Mouse (Mus musculus) erythroblast, embryonic 14.5 days (primary cell): ENCODE results near the gene Lama4. TPM values are rescaled to one million over a fixed set of nuclear protein-coding genes. Genes with fewer than 3 reads are reported as not detected.

Experiments used
- H3K27me3 ChIP-seq: 2 replicates; pipeline ENCODE4 v1.6.1; 2012; ENCODE audit warnings: inconsistent platforms; ENCODE audit not compliant: control insufficient read depth
- H3K36me3 ChIP-seq: 2 replicates; pipeline ENCODE4 v1.6.1; 2012; ENCODE audit warnings: mild to moderate bottlenecking, inconsistent platforms; ENCODE audit not compliant: control insufficient read depth
- H3K4me1 ChIP-seq: 2 replicates; pipeline ENCODE4 v1.6.1; 2012; ENCODE audit warnings: inconsistent platforms; ENCODE audit not compliant: control insufficient read depth
- H3K4me3 ChIP-seq: replicated peaks from 2 replicates; pipeline ENCODE3; 2012; ENCODE audit warnings: moderate library complexity, mild to moderate bottlenecking, inconsistent platforms
- H3K9me3 ChIP-seq: 2 replicates; pipeline ENCODE4 v1.6.1; 2012; ENCODE audit warnings: low read length, inconsistent platforms, mixed read lengths; ENCODE audit not compliant: control insufficient read depth
- GATA1 ChIP-seq: IDR thresholded peaks from 2 replicates; pipeline ENCODE4 v1.6.1; 2012; ENCODE audit warnings: low read length, inconsistent platforms, mixed read lengths
- TAL1 ChIP-seq: IDR thresholded peaks from 3 replicates; pipeline ENCODE4 v1.6.1; 2012; ENCODE audit warnings: low read length, inconsistent platforms, mixed read lengths
- polyA plus RNA-seq: library from polyadenylated mRNA; stranded (reverse); fragments of >175 nt; gene quantifications from 2 replicates; pipeline ENCODE4 v1.2.3, GENCODE M21; 2012

The Lama4 gene
- polyA plus RNA-seq, 1 experiment, result not detected

- TF ChIP-seq GATA1, result no peak
- no peak for TF ChIP-seq TAL1
- no peaks in the 10 kb centered on the region for H3K36me3 ChIP-seq
Observed at GRCm38 (mm10) chr10:39006433-39007105, 41.3 kb downstream of the Lama4 start.

DNA sequence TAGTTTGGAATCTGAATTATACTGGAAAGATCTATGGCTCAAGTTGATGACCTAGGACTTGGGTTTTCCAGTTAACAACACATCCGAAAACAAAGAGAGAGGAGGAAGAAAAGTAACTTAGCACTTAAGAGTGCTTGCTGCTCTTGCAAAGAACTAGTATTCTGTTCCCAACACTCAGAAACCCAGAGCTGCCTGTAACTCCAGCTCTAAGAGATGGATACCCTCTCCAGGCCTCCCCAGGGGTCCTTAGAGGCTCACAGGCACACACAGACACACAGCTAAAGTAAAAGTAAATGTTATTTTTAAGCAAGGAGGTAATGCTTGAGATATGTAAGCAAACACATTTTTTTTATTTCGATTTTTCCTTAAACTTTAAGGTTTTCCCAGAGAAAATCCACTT is 49.5 kb downstream of the Lama4 start:
- no peaks in the 10 kb centered on the region for H3K36me3 ChIP-seq
- no peaks in the 10 kb centered on the region for H3K4me1 ChIP-seq
- H3K9me3 ChIP-seq, result no peaks in the 10 kb centered on the region
- no peak overlapping the region for H3K4me3 ChIP-seq
- H3K27me3 ChIP-seq, result no peaks in the 10 kb centered on the region
- no peak for TF ChIP-seq GATA1
- TF ChIP-seq TAL1, result no peak

More at GRCm38 (mm10) chr10:39006433-39007105, 41.3 kb downstream of the Lama4 start:
- Histone ChIP-seq H3K4me1 (no peaks in the 10 kb centered on the region), H3K27me3 (no peaks in the 10 kb centered on the region), H3K9me3 (no peaks in the 10 kb centered on the region), H3K4me3 (no peak overlapping the region)

GRCm38 (mm10) chr10:39017986-39018385 is 52.7 kb downstream of the Lama4 start:
- Histone ChIP-seq H3K4me3 (no peak overlapping the region), H3K27me3 (no peaks in the 10 kb centered on the region), H3K36me3 (no peaks in the 10 kb centered on the region), H3K9me3 (no peaks in the 10 kb centered on the region), H3K4me1 (no peaks in the 10 kb centered on the region)
- TF ChIP-seq GATA1 (no peak), TAL1 (no peak)

GRCm38 (mm10) chr10:39018635-39019034 is 53.3 kb downstream of the Lama4 start:
- TF ChIP-seq TAL1 (no peak), GATA1 (no peak)
- Histone ChIP-seq H3K36me3 (no peaks in the 10 kb centered on the region), H3K4me3 (no peak overlapping the region), H3K4me1 (no peaks in the 10 kb centered on the region), H3K27me3 (no peaks in the 10 kb centered on the region), H3K9me3 (no peaks in the 10 kb centered on the region)

- Histone ChIP-seq H3K36me3 (no peaks in the 10 kb centered on the region), H3K9me3 (no peaks in the 10 kb centered on the region), H3K27me3 (no peaks in the 10 kb centered on the region), H3K4me3 (no peak overlapping the region), H3K4me1 (no peaks in the 10 kb centered on the region)
- no peak for TF ChIP-seq TAL1
- no peak for TF ChIP-seq GATA1
Observed at GRCm38 (mm10) chr10:39023618-39024256, 58.4 kb downstream of the Lama4 start.

DNA sequence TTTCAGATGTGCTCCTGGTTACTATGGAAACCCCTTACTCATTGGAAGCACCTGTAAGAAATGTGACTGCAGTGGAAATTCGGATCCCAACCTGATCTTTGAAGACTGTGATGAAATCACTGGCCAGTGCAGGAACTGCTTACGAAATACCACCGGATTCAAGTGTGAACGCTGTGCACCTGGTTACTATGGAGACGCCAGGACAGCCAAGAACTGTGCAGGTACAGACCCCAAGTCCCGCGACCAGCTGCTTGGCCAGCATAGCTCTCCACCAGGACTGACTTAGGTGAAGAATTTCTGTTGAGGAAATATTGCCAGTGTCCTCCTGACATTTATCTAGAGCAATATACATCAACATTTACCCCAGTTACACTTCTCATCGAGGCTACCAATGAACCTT is 61.2 kb downstream of the Lama4 start:
- Histone ChIP-seq H3K9me3 (no peaks in the 10 kb centered on the region), H3K4me1 (no peaks in the 10 kb centered on the region), H3K27me3 (no peaks in the 10 kb centered on the region), H3K4me3 (no peak overlapping the region), H3K36me3 (no peaks in the 10 kb centered on the region)
- TF ChIP-seq TAL1 (no peak), GATA1 (no peak)

GRCm38 (mm10) chr10:39027058-39027457 is 61.7 kb downstream of the Lama4 start:
- no peak for TF ChIP-seq TAL1
- TF ChIP-seq GATA1, result no peak
- Histone ChIP-seq H3K4me1 (no peaks in the 10 kb centered on the region), H3K4me3 (no peak overlapping the region), H3K9me3 (no peaks in the 10 kb centered on the region), H3K36me3 (no peaks in the 10 kb centered on the region), H3K27me3 (no peaks in the 10 kb centered on the region)

- H3K4me3 ChIP-seq, result no peak overlapping the region
- no peaks in the 10 kb centered on the region for H3K9me3 ChIP-seq
- no peaks in the 10 kb centered on the region for H3K36me3 ChIP-seq
- H3K4me1 ChIP-seq, result no peaks in the 10 kb centered on the region
- TF ChIP-seq GATA1, result no peak
- TF ChIP-seq TAL1, result no peak
- H3K27me3 ChIP-seq, result no peaks in the 10 kb centered on the region
Observed at GRCm38 (mm10) chr10:39028403-39028802, 63.1 kb downstream of the Lama4 start.

GRCm38 (mm10) chr10:39029297-39030147 is 64.2 kb downstream of the Lama4 start:
- no peaks in the 10 kb centered on the region for H3K36me3 ChIP-seq
- H3K4me3 ChIP-seq, result no peak overlapping the region
- TF ChIP-seq TAL1, result no peak
- TF ChIP-seq GATA1, result no peak
- H3K4me1 ChIP-seq, result no peaks in the 10 kb centered on the region
- no peaks in the 10 kb centered on the region for H3K27me3 ChIP-seq
- no peaks in the 10 kb centered on the region for H3K9me3 ChIP-seq
